Mouse (Mus musculus) cortical plate, adult 2 months (tissue): ENCODE results near the gene Hoxd1. TPM values are rescaled to one million over a fixed set of nuclear protein-coding genes. Genes with fewer than 3 reads are reported as not detected.

Experiments
- H3K27ac ChIP-seq: fragments of 200-500 bp; 2 replicates; pipeline ENCODE4 v1.5.1; 2012; ENCODE audit warnings: low read length, control low read depth, inconsistent platforms; ENCODE audit not compliant: insufficient read depth
- H3K4me1 ChIP-seq: fragments of 200-500 bp; 2 replicates; pipeline ENCODE4 v1.6.1; 2011; ENCODE audit warnings: low read length; ENCODE audit not compliant: control insufficient read depth, insufficient read depth
- H3K4me3 ChIP-seq: fragments of 200-500 bp; 2 replicates; pipeline ENCODE4 v1.5.1; 2011; ENCODE audit warnings: mild to moderate bottlenecking, low read length, control low read depth; ENCODE audit not compliant: insufficient read depth
- CTCF ChIP-seq: fragments of 200-500 bp; IDR thresholded peaks from 2 replicates; pipeline ENCODE4 v1.5.1; 2011; ENCODE audit warnings: mild to moderate bottlenecking, control low read depth, low read length; ENCODE audit not compliant: insufficient read depth; ENCODE audit errors: extremely low read depth
- POLR2A ChIP-seq: fragments of 200-500 bp; IDR thresholded peaks from 2 replicates; pipeline ENCODE4 v1.6.1; 2011; ENCODE audit warnings: mild to moderate bottlenecking, low read length, control low read depth; ENCODE audit not compliant: insufficient read depth; ENCODE audit errors: extremely low read depth
- polyA plus RNA-seq: library from polyadenylated mRNA; depleted of rRNA; stranded (reverse); fragments of >200 nt; gene quantifications from 2 replicates; pipeline ENCODE4 v1.2.3, GENCODE M21; 2012; rRNA removed

The Hoxd1 gene
- polyA plus RNA-seq, 1 experiment, result 0.06 TPM

DNA sequence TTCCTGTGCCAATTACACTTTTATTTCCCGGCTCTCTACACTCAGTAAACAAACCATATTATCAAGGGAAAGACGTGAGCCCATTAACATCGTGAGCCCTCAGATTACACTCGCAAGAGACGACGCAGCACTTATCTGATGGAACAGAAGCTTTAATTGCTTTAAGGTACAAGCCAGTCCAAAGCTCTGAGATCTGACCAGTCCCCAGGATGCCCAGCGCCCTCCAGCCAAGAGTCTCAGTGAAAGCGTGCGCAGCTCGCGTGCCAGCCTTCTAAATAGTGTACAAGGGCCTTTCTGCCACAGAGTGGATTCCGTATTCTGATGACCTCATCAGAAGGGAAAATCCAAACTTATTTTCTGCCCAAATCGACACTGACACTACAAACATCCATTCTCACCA, 839 bp upstream of the Hoxd1 start:
- no peak for TF ChIP-seq CTCF
- no peak for TF ChIP-seq POLR2A
- H3K4me1 ChIP-seq, result no peaks in the 10 kb centered on the region
- no peak overlapping the region for H3K4me3 ChIP-seq

DNA sequence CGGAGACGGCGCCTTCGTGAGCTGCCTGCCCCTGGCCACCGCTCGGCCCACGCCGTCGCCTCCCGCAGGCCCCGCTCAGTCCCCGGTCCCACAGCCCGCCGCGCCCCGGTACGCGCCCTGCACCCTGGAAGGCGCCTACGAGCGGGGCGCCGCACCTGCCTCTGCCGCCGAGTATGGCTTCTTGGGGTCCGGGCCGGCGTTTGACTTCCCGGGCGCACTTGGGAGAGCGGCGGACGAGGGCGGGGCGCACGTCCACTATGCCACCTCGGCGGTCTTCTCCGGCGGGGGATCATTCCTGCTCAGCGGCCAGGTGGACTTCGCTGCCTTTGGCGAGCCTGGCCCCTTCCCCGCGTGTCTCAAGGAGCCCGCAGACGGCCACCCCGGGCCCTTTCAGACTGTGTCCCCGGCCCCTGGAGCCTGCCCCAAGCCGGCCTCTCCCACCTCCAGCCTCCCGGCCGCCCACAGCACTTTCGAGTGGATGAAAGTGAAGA, 510 bp downstream of the Hoxd1 start:
- H3K27ac ChIP-seq, result no peak overlapping the region
- TF ChIP-seq CTCF, result no peak
- TF ChIP-seq POLR2A, result no peak
- H3K4me3 ChIP-seq, result no peak overlapping the region

More for the DNA sequence above, 839 bp upstream of the Hoxd1 start:
- H3K27ac ChIP-seq, result no peak overlapping the region

DNA sequence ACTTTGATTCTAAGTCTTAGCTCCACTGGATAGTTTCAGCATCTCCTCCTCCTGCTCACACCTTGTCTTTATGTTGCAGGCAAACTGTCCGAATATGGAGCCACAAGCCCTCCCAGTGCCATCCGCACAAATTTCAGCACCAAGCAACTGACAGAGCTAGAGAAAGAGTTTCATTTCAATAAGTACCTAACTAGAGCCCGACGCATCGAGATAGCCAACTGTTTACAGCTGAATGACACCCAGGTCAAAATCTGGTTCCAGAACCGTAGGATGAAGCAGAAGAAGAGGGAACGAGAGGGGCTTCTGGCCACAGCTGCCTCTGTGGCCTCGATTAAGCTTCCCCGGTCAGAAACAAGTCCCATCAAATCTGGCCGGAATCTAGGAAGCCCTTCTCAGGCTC, 1.2 kb downstream of the Hoxd1 start:
- TF ChIP-seq POLR2A (no peak), CTCF (no peak)

More for the DNA sequence above, 510 bp downstream of the Hoxd1 start:
- no peaks in the 10 kb centered on the region for H3K4me1 ChIP-seq

DNA sequence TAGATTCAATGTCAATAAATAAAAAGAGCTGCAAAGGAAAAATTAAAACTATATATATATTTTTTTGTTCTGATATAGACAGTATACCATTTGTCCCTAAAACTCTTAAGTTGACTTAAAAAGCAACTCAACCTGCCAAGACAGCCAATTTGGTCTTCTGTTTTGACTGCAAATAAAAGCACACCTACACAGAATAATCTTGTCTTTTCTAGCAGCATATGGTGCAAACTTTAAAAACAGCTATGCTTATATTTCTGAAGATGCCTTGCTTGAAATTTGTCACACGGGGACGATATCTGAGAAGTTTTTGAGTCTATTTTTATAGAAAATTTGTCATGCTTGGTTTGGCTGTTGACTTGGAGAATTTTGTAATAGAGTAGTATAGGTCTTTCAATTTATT, 11.6 kb downstream of the Hoxd1 start:
- no peak for TF ChIP-seq POLR2A
- no peak for TF ChIP-seq CTCF
- no peak overlapping the region for H3K27ac ChIP-seq
- H3K4me3 ChIP-seq, result no peak overlapping the region
- H3K4me1 ChIP-seq, result no peaks in the 10 kb centered on the region

More for the DNA sequence above, 1.2 kb downstream of the Hoxd1 start:
- Histone ChIP-seq H3K4me1 (no peaks in the 10 kb centered on the region), H3K27ac (no peak overlapping the region), H3K4me3 (no peak overlapping the region)

DNA sequence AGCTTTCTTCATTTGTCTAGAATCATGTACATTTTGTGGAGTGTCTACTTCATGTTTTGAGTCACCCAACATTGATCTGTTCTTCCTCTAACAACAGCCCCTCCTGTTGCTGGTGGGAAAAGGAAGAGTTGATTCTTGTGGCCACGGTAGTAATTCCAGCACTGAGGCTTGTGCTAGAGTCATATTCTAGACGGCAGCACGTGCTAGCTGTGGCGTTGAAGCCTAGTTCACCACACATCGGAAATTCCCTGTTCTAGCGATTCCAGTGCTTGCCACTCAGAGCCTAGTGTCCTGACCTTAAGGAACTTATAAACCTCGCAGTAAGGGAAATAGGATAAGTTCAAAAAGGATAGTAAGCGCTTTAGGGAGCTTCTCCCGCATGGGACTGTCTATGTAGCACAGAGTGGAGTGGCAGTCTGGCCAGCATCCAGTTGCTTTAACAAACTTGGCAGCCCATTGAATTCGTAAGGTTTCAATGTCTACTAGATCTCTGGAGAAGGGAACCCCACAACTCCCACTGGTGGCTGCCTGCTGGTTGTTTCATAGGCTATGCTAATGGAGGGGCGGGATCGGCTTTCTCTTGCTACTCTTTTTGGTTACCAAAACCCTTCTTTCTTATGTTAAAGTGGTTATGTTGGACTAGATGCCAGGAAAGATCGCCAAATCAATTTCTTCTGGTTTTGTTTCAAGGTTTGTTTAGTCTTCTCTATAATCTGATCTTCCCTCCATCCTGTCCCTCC, 14.9 kb downstream of the Hoxd1 start:
- Histone ChIP-seq H3K4me1 (no peaks in the 10 kb centered on the region), H3K27ac (no peak overlapping the region), H3K4me3 (no peak overlapping the region)
- TF ChIP-seq CTCF (no peak), POLR2A (no peak)

DNA sequence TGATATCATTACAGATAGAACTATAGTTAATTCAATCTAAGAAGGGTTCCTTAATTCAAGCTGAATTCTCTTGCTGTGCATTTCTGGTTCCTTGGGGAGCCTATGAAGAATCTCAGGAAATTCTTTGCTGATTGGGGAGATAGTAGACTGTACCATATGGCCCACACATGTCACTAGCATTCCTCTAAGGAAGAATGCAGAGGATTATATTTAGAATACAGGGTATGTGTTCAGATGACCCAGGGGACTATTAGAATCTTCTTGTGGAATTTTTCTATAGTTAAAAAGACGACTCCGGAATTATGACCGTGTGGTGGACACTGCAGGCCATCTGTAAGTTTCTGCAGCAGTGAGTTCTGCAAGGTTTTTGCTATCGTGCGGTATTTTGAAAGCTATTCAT, 18.6 kb downstream of the Hoxd1 start:
- no peak for TF ChIP-seq CTCF
- TF ChIP-seq POLR2A, result no peak
- Histone ChIP-seq H3K27ac (no peak overlapping the region), H3K4me3 (no peak overlapping the region), H3K4me1 (no peaks in the 10 kb centered on the region)

DNA sequence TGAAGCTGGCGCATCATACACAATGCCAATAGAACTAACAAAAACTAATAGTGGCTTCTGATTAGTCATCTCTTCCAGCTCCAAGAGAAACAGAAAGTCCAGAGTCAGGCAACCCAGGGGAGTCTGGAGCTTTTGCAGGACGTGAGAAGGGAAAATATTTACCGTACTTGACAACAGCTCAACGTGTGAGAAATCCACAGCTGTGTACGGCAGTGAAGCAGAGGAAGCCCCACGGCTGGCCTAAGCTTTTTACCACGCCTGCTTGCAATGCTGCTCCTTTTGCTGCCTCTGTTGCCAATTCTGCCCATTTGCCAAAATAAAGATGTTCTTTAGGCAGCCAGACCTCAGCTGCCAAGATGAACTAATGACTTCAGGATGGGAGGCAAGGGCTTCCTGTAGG, 32.8 kb downstream of the Hoxd1 start:
- Histone ChIP-seq H3K4me3 (no peak overlapping the region), H3K27ac (no peak overlapping the region), H3K4me1 (no peaks in the 10 kb centered on the region)
- no peak for TF ChIP-seq POLR2A
- TF ChIP-seq CTCF, result no peak

DNA sequence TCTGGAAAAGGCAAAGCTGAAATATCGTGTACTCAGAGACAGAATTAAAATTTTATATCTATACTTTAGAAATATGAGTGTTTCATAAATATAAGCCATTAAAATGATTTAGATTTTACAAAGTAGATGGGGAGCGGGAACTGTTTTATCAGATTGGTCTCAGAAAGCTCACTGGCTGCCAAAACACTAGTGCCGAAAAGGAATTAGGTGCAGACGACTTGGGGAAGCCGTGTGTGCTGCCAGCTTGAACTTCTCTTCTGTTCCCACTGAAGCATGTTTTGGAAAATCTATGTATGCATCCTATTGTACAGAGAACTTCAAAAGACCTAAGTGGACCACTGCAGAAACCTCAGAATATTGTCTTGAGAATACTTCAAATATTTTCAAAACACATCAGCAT, 45.7 kb downstream of the Hoxd1 start:
- Histone ChIP-seq H3K4me1 (no peaks in the 10 kb centered on the region), H3K27ac (no peak overlapping the region), H3K4me3 (no peak overlapping the region)
- TF ChIP-seq CTCF (no peak), POLR2A (no peak)

Other genes starting within 250 kb of the Hoxd1 start
- gene Lnpk, start 183.5 kb upstream of the Hoxd1 start, polyA plus RNA-seq, result 31.3 and 32.3 TPM in 2 replicates
- not detected in 2 replicates for gene Evx2, start 103.4 kb upstream of the Hoxd1 start, polyA plus RNA-seq
- not detected in 2 replicates for gene Hoxd13, start 94.7 kb upstream of the Hoxd1 start, polyA plus RNA-seq
- not detected in 2 replicates for gene Hoxd12, start 88.0 kb upstream of the Hoxd1 start, polyA plus RNA-seq
- gene Hoxd11, start 83.4 kb upstream of the Hoxd1 start, polyA plus RNA-seq, result not detected in 2 replicates
- gene Hoxd10, start 71.1 kb upstream of the Hoxd1 start, polyA plus RNA-seq, result not detected in 2 replicates
- gene Hoxd9, start 65.3 kb upstream of the Hoxd1 start, polyA plus RNA-seq, result not detected in 2 replicates
- gene Hoxd8, start 58.4 kb upstream of the Hoxd1 start, polyA plus RNA-seq, result not detected in 2 replicates
- not detected in 2 replicates for gene Hoxd3, start 51.1 kb upstream of the Hoxd1 start, polyA plus RNA-seq
- not detected in 2 replicates for gene Hoxd4, start 51.1 kb upstream of the Hoxd1 start, polyA plus RNA-seq
- not detected in 2 replicates for gene Gm28230, start 36.3 kb upstream of the Hoxd1 start, polyA plus RNA-seq
- 42.1 and 44.2 TPM in 2 replicates for gene Mtx2, start 62.8 kb downstream of the Hoxd1 start, polyA plus RNA-seq